Mouse (Mus musculus) midbrain, embryonic 14.5 days (tissue): Measurements from ENCODE around the gene Snx29. TPM values are rescaled to one million over a fixed set of nuclear protein-coding genes. Genes with fewer than 3 reads are reported as not detected.

Experiments
- ATAC-seq: fragments of 200-750 bp; cut with Nextera tagmentation; 2 replicates; pipeline ENCODE4 v1.8.0; 2017; ENCODE audit warnings: moderate number of reproducible peaks, moderate library complexity; ENCODE audit not compliant: low FRiP score, low TSS enrichment
- DNase-seq: peaks from one replicate; pipeline ENCODE4 v3.0.0-alpha.2; 2015
- H3K27ac ChIP-seq: fragments of 300-500 bp; sonication (generic); replicated peaks from 2 replicates; pipeline ENCODE4 v1.5.1; 2014; ENCODE audit warnings: mild to moderate bottlenecking, low read depth, low read length, moderate library complexity
- H3K27me3 ChIP-seq: fragments of 300-500 bp; sonication (generic); 2 replicates; pipeline ENCODE4 v1.6.1; 2014; ENCODE audit warnings: low read length, control low read depth, mixed read lengths; ENCODE audit not compliant: control insufficient read depth, insufficient read depth
- H3K36me3 ChIP-seq: fragments of 300-500 bp; sonication (generic); 2 replicates; pipeline ENCODE4 v1.6.1; 2014; ENCODE audit warnings: low read length, control low read depth; ENCODE audit not compliant: control insufficient read depth, insufficient read depth
- H3K4me1 ChIP-seq: fragments of 300-500 bp; sonication (generic); 2 replicates; pipeline ENCODE4 v1.6.1; 2014; ENCODE audit warnings: mild to moderate bottlenecking, antibody characterized with exemption, low read length, control low read depth; ENCODE audit not compliant: control insufficient read depth, insufficient read depth
- H3K4me2 ChIP-seq: fragments of 300-500 bp; sonication (generic); 2 replicates; pipeline ENCODE4 v1.6.1; 2014; ENCODE audit warnings: mild to moderate bottlenecking, low read length, moderate library complexity
- H3K4me3 ChIP-seq: fragments of 300-500 bp; sonication (generic); replicated peaks from 2 replicates; pipeline ENCODE4 v1.5.1; 2014; ENCODE audit warnings: low read depth, low read length
- H3K9ac ChIP-seq: fragments of 300-500 bp; sonication (generic); replicated peaks from 2 replicates; pipeline ENCODE4 v1.6.1; 2014; ENCODE audit warnings: mild to moderate bottlenecking, low read length, moderate library complexity
- H3K9me3 ChIP-seq: fragments of 300-500 bp; sonication (generic); 2 replicates; pipeline ENCODE4 v1.6.1; 2016; ENCODE audit warnings: low read length, control low read depth, mixed read lengths; ENCODE audit not compliant: control insufficient read depth
- WGBS: fragments of 180-500 bp; shearing (Covaris S2); extraction: QIAGEN DNeasy Blood & Tissue Kit; methylation state at CpG from one replicate; pipeline ENCODE4 v1.1.7; 2014; 5-methylcytosine and 5-hydroxymethylcytosine counted together
- polyA plus RNA-seq: library from polyadenylated mRNA; unstranded; fragments of >200 nt; fragmentation: Nextera tagmentation; extraction: Ambion mirVana; gene quantifications from 2 replicates; pipeline ENCODE4 v1.2.1, GENCODE M21; 2014

Snx29 gene
- polyA plus RNA-seq, 1 experiment from 2014 or later, result 16.1 TPM

DNA sequence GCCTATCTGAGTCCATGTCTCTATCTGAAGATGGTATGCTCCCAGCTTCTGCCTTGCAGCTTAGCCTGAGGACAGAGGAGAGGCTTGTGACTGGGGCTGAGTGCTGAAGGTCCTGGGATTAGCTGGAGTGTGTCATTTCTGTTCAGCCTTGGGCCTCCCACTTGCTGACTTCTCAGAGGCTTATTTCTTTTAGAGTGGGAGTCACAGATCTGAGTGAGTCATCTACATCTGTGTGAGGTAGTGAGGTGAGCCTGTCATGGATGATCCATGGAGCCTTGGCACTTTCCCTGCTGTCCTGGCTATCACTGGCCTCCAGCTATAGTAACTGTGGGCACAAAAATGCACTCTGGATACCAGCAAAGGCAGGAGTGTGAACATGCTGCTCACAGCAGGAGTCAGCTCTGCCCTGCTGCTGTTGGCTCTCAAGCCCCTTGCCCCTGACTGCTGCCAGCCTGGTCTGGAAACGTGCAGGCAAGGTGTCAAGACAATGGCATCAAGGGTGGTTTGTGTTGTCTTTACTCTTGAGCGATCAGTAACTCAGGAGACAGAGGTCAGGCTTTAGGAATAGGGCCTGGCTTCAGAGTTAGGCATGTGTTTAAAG is 390.7 kb downstream of the Snx29 start:
- H3K4me2 ChIP-seq, result no peak overlapping the region
- H3K27ac ChIP-seq, result no peak overlapping the region
- H3K4me3 ChIP-seq, result no peak overlapping the region
- H3K36me3 ChIP-seq, result no peaks in the 10 kb centered on the region
- 28% methylated on average over 2 of the region's 2 CpGs for WGBS
- no peaks in the 10 kb centered on the region for H3K4me1 ChIP-seq
- ATAC-seq (no peak), DNase-seq (no peak)
- H3K9ac ChIP-seq, result no peak overlapping the region
- no peaks in the 10 kb centered on the region for H3K9me3 ChIP-seq
- no peaks in the 10 kb centered on the region for H3K27me3 ChIP-seq

DNA sequence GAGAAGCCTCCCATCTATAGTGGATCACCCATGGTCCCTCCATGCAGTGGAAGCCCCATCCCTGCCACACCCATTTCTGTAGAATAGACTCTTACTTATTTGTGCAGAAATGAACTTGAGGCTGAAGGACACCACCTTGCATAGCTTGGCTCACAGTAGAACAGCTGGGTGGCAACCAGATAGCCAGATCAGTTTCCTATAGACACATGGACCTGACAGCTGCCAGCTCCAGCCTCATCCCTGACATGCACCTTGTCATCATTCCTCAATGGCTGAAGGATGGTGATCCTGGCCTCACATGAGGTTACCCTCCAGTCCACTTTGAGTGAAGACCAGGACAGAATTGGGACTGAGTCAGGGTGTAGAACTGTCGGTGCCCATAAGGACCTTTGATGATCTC is 394.2 kb downstream of the Snx29 start:
- no peak overlapping the region for H3K4me3 ChIP-seq
- H3K36me3 ChIP-seq, result no peaks in the 10 kb centered on the region
- no peak overlapping the region for H3K4me2 ChIP-seq
- ATAC-seq (no peak), DNase-seq (no peak)
- H3K27ac ChIP-seq, result no peak overlapping the region
- H3K27me3 ChIP-seq, result no peaks in the 10 kb centered on the region
- WGBS, result 100% methylated on average over 1 of the region's 1 CpGs
- H3K4me1 ChIP-seq, result no peaks in the 10 kb centered on the region
- H3K9me3 ChIP-seq, result no peaks in the 10 kb centered on the region
- H3K9ac ChIP-seq, result no peak overlapping the region

DNA sequence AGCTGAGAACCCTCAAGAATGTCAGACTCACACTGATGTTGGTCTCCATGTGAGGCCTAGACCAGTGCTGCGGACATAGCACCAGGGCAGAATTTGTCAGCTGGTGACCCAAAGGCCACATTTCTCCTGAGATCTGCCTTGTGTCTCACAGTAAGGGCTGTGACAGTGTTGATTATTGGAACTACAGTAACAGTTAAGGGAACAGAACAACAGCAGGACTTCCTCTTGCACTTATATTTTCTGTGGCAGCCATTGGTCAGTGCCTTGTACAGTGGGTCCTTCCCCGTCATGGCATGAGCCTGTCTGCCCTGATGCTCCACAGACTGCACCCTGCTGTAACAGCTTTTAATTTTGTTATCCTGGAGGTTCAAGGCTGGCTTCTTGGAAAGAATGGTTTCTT is 403.2 kb downstream of the Snx29 start:
- WGBS, result 89% methylated on average over 2 of the region's 2 CpGs
- H3K27ac ChIP-seq, result no peak overlapping the region

DNA sequence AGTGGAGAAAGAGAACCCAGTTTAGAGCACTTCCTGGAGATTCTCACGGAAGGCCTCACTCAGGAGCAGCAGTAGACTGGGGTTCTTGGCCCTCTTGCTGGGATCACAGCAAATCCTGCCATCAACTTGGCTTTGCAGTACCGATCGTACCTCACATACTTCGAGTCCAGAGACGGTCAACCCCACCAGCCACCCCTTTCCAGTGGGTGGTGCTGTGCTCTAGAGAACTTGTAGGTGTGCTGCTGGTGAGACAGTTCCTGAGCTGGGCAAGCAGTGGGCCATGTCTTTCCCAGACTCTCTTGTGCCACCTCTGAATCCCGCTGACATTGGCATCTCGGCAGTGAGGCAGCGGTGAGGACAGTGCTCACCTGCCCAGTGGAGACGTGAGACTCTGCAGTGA is 404.6 kb downstream of the Snx29 start:
- H3K4me1 ChIP-seq, result no peaks in the 10 kb centered on the region
- H3K36me3 ChIP-seq, result no peaks in the 10 kb centered on the region
- no peak overlapping the region for H3K4me3 ChIP-seq
- no peak overlapping the region for H3K4me2 ChIP-seq
- no peak overlapping the region for H3K27ac ChIP-seq
- DNase-seq (no peak), ATAC-seq (no peak)
- no peak overlapping the region for H3K9ac ChIP-seq
- no peaks in the 10 kb centered on the region for H3K27me3 ChIP-seq
- no peaks in the 10 kb centered on the region for H3K9me3 ChIP-seq
- 95% methylated on average over 9 of the region's 9 CpGs for WGBS

More for the DNA sequence above, 403.2 kb downstream of the Snx29 start:
- Histone ChIP-seq H3K4me3 (no peak overlapping the region), H3K9me3 (no peaks in the 10 kb centered on the region), H3K36me3 (no peaks in the 10 kb centered on the region), H3K9ac (no peak overlapping the region), H3K4me1 (no peaks in the 10 kb centered on the region), H3K4me2 (no peak overlapping the region), H3K27me3 (no peaks in the 10 kb centered on the region)
- DNase-seq (no peak), ATAC-seq (no peak)

DNA sequence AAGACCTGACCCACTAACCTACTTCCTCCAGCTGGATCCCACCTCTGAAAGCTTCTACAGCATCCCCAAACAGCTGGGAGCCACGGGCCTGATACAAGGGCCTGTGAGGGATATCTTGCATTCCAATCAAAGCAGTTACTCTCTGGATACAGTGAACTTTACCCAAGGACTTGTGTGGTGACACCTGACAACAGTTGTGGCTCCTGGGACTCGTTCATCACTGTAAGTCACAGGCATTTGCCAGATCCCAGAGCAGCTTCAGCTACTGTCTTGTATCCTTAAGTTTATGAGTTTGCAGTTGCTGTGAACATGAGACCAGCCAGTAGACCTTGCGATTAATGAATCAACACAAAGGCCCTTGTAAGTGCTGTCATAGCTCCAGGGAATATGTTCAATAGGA is 405.4 kb downstream of the Snx29 start:
- DNase-seq (no peak), ATAC-seq (no peak)
- Histone ChIP-seq H3K9ac (no peak overlapping the region), H3K9me3 (no peaks in the 10 kb centered on the region), H3K27ac (no peak overlapping the region), H3K4me3 (no peak overlapping the region), H3K27me3 (no peaks in the 10 kb centered on the region), H3K4me1 (no peaks in the 10 kb centered on the region), H3K36me3 (no peaks in the 10 kb centered on the region), H3K4me2 (no peak overlapping the region)
- WGBS, result 86% methylated on average over 3 of the region's 3 CpGs

DNA sequence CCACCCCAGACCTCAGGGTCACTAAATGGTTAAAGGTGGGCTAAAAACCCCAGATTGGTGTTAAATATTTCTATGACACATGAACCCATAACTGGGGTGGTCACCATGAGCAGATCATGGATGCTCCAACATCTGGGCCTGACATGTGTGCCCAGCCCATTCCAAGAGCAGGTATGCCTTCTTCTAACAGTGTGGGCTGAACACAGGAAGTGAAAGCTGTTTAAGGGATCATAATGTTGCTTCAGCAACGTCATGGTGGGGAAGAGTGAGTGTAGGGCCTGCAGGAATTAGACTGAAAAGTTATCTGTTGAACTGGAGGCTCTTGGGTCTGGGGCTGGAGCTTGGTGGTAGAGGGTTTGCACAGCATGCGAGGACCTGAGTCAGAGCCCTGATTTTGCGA is 405.9 kb downstream of the Snx29 start:
- ATAC-seq, result no peak
- 85% methylated on average over 3 of the region's 3 CpGs for WGBS
- no peak overlapping the region for H3K27ac ChIP-seq
- H3K9ac ChIP-seq, result no peak overlapping the region
- no peaks in the 10 kb centered on the region for H3K9me3 ChIP-seq
- H3K27me3 ChIP-seq, result no peaks in the 10 kb centered on the region
- no peak overlapping the region for H3K4me2 ChIP-seq
- no peak for DNase-seq
- H3K4me1 ChIP-seq, result no peaks in the 10 kb centered on the region
- no peaks in the 10 kb centered on the region for H3K36me3 ChIP-seq
- H3K4me3 ChIP-seq, result no peak overlapping the region

DNA sequence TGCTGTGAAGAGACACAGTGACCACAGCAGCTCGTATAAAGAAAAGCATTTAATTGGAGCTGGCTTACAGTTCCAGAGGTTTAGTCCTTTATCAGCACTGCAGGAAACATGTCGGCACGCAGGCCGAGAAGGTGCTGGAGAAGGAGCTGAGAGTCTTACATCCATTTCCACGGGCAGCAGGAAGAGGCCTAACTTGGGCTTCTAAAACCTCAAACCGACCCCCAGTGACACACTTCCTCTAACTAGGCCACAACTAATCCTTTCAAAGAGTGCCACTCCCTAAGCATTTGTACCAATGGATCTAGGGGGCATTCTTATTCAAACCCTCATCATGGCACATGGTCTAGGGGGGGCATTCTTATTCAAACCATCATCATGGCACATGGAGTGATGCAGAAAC is 406.4 kb downstream of the Snx29 start:
- Histone ChIP-seq H3K4me3 (no peak overlapping the region), H3K36me3 (no peaks in the 10 kb centered on the region), H3K9ac (no peak overlapping the region), H3K4me1 (no peaks in the 10 kb centered on the region), H3K4me2 (no peak overlapping the region), H3K27me3 (no peaks in the 10 kb centered on the region), H3K27ac (no peak overlapping the region), H3K9me3 (no peaks in the 10 kb centered on the region)
- DNase-seq (no peak), ATAC-seq (no peak)
- WGBS, result 90% methylated on average over 6 of the region's 6 CpGs

DNA sequence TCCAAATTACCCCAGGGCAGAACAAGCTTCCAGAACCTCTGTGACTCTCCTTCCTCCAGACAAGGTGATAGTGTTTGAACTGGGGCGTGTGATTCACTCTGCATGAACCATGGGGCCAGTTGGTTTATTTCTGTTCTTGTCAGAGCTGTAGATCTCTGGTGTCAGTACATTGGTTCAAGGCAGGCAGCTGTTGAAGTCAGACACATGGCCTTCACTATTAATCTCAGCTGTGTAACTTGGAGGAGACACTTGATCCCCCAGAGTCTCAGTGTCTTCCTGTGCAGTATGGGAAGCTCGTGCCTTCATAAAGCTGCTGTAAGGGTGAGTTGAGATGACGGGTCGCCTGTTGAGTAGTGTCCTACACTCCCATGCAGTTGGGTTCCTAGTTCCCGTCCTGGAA is 407.1 kb downstream of the Snx29 start:
- DNase-seq, result no peak
- Histone ChIP-seq H3K9ac (no peak overlapping the region), H3K27ac (no peak overlapping the region), H3K27me3 (no peaks in the 10 kb centered on the region), H3K9me3 (no peaks in the 10 kb centered on the region), H3K4me1 (no peaks in the 10 kb centered on the region), H3K4me2 (no peak overlapping the region), H3K4me3 (no peak overlapping the region), H3K36me3 (no peaks in the 10 kb centered on the region)
- ATAC-seq, result no peak
- 82% methylated on average over 5 of the region's 5 CpGs for WGBS

DNA sequence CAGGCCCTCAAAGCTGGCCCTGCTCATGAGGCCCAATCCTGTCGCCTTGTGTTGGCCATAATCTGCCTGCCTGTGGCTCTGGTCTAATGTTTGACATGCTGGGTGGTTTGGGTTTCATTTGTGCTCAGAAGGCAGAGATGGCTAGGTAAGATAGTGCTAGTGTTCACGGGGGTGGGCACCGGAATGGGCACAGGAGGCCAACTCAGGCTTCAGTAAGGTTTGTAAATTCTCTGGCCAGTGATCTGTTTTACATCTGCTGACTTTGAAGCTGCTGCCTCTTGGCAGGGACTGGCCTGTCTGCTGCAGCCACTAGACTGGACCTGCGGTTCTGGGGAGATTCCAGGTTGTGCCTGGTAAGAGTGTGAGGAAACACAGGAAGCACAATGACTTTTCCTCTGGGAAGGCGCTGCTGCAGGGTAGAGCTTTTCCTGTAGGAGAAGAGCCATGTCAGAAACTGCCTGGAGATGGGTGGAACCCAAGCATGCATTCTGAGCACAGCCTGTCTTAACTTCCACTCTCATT is 408.4 kb downstream of the Snx29 start:
- H3K27me3 ChIP-seq, result no peaks in the 10 kb centered on the region
- H3K4me3 ChIP-seq, result no peak overlapping the region
- no peak overlapping the region for H3K4me2 ChIP-seq
- no peaks in the 10 kb centered on the region for H3K9me3 ChIP-seq
- ATAC-seq, result no peak
- no peak for DNase-seq
- H3K9ac ChIP-seq, result no peak overlapping the region
- 90% methylated on average over 5 of the region's 5 CpGs for WGBS
- H3K27ac ChIP-seq, result no peak overlapping the region
- no peaks in the 10 kb centered on the region for H3K36me3 ChIP-seq
- no peaks in the 10 kb centered on the region for H3K4me1 ChIP-seq
